Mouse (Mus musculus) brain, embryonic 14.5 days (tissue): ENCODE results near the gene Tmem52.

Experiments used
- CTCF ChIP-seq: fragments of 200-500 bp; IDR thresholded peaks from 2 replicates; pipeline ENCODE4 v1.5.1; 2012; ENCODE audit warnings: inconsistent platforms, mild to moderate bottlenecking, moderate library complexity, borderline replicate concordance; ENCODE audit not compliant: insufficient read depth, insufficient read length; ENCODE audit errors: extremely low read depth
- POLR2A ChIP-seq: fragments of 200-500 bp; IDR thresholded peaks from 2 replicates; pipeline ENCODE4 v1.6.1; 2012; ENCODE audit warnings: mild to moderate bottlenecking, inconsistent platforms, borderline replicate concordance; ENCODE audit not compliant: poor library complexity, insufficient read depth, insufficient read length, severe bottlenecking; ENCODE audit errors: extremely low read depth

- TF ChIP-seq CTCF (no peak), POLR2A (no peak)
Measured at GRCm38 (mm10) chr4:155487746-155488145, 18.8 kb downstream of the Tmem52 start.
